Mouse (Mus musculus): Measurements from ENCODE around the gene Tspan5. TPM values are rescaled to one million over a fixed set of nuclear protein-coding genes. Genes with fewer than 3 reads are reported as not detected.

Gene Tspan5
- total RNA-seq, 2 experiments from 2014 or later: 191 to 200 TPM

GRCm38 (mm10) chr3:138767034-138767433 lies 25.0 kb downstream of the Tspan5 start:
- DNase-seq: no peak
- intact Hi-C loops (cut with DNase I): no loop called here

- intact Hi-C loops (cut with DNase I): no loop called here
- DNase-seq: no peak
Measured at GRCm38 (mm10) chr3:138768541-138769093, 26.6 kb downstream of the Tspan5 start.

DNA sequence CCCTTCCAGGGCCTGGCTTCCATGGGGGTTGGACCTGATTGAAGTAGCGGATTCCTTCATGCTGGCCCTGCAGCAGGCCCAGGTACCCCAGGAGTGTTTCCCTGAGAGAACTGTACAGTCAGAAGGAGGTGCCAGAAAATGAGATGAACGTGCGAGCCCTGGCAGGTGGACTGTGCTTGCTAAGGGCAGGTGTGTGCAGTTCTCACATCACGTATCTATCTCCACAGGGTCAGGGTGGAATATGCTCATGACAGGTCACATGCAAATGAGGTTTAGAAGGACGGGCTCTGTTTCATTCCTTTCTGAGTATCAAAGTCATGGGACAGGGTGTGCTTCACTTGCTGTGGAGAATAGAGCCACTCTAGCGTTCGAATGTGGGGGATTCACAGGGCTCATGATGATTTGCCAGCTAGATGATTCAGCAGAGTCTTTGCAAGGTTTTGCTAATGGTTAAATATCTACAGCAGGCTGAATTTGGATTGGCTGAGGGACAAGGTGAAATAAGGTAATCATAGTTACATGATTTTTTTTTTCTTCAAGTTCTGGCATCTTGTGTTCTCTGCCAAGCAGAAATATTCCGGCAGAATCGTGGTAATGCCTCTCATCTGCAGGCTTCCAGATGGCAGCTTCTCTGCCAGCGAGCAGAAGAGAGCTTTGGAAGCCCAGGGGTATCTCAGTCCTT lies 28.8 kb downstream of the Tspan5 start:
- no peak for DNase-seq
- intact Hi-C loops (cut with DNase I): no loop called here

DNA sequence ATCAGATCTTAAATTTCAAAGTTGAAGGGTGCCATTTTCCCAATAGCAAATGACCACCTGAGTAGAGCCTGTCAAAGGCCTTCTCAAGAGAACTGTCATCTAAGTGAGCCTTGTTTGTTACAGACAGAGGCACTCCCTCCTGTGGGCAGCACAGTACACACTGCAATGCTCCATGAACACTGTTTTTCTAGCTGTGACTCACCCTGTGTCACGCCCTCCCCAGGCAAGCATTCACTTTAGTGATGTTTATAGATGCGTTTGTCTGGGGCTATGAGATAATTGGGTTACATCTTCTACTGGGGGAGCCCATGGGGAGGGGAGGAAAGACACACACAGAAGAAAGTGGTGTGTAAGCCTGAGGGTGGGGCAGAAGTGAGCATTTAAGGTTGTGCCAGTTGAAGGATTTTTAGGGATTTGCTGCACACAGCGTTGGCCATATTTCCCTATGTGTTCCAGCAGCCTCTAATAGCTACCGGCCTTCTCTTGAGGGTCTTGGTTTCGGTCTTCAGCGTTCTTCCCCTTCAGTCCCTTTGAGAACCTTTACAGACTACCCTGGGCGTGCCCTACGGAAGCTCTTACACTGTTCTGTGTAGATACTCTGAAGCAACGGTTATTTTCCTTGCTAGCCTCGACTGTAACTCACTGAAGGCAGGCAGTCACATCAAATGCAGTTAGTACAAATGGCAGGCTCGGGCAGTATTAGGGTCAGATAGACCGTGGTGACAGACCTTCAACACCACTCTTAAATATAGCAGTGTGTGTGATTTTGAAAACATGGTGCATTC lies 29.7 kb downstream of the Tspan5 start:
- intact Hi-C loops (cut with DNase I): no loop called here
- DNase-seq: no peak

GRCm38 (mm10) chr3:138773871-138774606 lies 32.0 kb downstream of the Tspan5 start:
- intact Hi-C loops (cut with DNase I): no loop called here
- DNase-seq: no peak

DNA sequence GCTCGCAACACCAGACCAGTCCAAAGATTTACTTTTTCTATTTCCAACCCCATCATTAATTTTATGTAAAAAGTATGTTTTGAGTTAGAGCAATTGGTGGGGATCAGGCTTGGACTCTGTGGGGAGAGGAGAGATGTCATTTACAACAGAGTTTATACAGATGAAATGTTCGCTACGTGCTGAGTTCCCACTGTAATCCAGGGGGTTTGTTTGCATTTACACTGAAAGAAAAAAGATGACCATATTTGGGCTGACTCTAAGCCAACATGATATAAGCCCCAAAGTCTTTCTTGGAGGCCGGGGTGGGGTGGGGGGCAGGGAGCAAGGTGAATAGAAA lies 32.6 kb downstream of the Tspan5 start:
- DNase-seq: no peak
- intact Hi-C loops (cut with DNase I): no loop called here

DNA sequence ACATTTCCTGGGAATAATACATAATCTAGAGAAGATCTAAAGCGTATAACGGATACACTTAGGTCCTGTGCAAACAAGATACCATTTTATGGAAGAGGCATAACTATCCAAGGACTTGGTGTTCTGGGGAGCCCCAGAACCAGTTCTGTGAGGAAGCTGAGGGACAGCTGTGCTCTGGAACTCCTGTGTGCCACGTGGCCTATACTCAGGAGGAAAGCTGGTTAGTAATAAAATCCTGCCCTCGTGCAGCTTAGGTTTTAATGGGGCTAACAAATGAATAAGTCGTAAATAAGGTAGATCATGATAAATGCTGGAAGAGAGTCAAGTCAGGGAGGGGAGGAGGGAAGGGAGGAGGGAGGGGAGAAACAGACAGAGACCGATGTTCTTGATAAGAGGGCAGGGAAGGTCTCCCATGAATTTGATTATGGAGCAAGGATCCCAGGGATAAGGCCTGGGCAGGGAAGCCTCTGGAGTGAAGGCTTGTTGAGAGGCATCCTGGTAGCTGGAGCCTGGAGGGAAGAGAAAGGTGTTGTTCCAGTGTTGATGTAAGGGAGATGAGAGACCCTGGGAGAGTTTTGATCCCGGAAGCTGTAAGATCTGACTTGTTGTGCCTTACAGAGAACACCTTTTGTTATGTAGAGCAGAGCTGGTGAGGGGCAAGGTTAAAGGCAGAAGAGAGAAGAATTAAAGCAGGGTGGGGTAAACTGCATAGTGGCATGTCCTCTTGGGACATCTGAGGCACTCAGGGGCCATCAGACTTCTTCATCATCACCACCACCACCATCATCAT lies 34.1 kb downstream of the Tspan5 start:
- intact Hi-C loops (cut with DNase I): no loop called here

DNA sequence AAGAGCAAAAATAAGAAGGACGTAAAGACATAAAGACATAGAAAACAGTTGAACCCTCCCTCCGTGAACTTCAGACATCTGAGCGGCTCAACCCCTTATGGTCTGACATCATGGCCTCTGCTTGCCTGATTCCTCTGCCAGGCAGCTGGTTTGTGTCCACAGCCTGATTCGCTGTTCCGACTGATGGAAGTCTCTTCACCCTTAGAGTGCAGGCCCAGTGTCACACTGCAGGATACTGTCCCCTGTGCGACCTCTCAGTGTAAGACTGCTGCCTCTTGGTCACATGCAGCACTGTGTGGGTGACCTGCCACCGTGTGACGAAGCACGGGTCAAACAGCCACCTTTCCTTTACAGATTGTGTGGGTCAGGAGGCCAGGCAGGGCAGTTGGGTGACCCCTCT lies 39.5 kb downstream of the Tspan5 start:
- intact Hi-C loops (cut with DNase I): no loop called here
- no peak for DNase-seq

More for the DNA sequence above, 34.1 kb downstream of the Tspan5 start:
- DNase-seq: no peak

GRCm38 (mm10) chr3:138783859-138784640 lies 42.1 kb downstream of the Tspan5 start:
- intact Hi-C loops (cut with DNase I): no loop called here
- DNase-seq: peak; percentile 95

- DNase-seq: peak; percentile 74
- intact Hi-C loops (cut with DNase I): no loop called here
Measured at GRCm38 (mm10) chr3:138784641-138785025, 42.6 kb downstream of the Tspan5 start.

GRCm38 (mm10) chr3:138787758-138788488 lies 45.9 kb downstream of the Tspan5 start:
- intact Hi-C loops (cut with DNase I): no loop called here
- DNase-seq: no peak

DNA sequence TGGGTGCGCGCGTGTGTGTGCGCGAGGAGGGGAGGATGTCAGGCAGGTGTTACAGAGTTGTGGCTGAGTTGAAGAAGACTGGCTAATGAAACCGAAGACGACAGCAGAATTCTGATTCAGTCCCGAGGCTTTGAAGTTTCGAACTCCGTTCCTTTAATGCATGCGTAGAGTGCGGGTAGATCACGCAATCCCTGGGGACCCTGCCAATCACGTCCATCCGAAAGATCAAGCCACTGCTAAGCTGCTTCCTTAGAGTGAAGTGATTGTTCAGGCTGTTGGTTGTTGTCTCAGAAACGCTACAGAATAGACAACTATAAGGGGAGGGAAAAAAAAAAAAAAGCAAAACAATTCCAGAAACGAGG lies 46.5 kb downstream of the Tspan5 start:
- DNase-seq: no peak
- intact Hi-C loops (cut with DNase I): no loop called here

GRCm38 (mm10) chr3:138789275-138789674 lies 47.3 kb downstream of the Tspan5 start:
- DNase-seq: no peak
- intact Hi-C loops (cut with DNase I): no loop called here

DNA sequence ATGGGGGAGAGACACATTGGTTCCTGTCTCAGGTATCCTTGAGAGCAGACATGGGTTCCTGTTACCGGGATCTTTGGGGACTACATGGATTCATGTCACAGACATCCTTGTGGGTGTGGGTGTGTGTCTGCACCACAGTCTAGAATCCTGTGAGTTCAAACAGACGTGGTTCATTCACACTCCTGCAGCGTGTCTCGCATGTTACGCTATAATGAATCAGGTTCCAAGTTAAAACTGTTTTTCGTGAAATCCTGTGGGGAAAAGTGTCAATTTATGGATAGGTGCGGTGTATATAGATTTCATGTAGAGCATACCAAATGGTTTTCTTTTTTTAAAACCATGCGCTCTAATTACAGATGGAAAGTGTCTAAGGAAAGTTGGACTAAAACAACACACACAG lies 52.5 kb downstream of the Tspan5 start:
- DNase-seq: no peak
- intact Hi-C loops (cut with DNase I): no loop called here

- DNase-seq: no peak
- intact Hi-C loops (cut with DNase I): no loop called here
Measured at GRCm38 (mm10) chr3:138795951-138796350, 54.0 kb downstream of the Tspan5 start.

- intact Hi-C loops (cut with DNase I): no loop called here
- DNase-seq: no peak
Measured at GRCm38 (mm10) chr3:138796583-138796982, 54.6 kb downstream of the Tspan5 start.

- intact Hi-C loops (cut with DNase I): no loop called here
- DNase-seq: peak; percentile 81
Measured at GRCm38 (mm10) chr3:138800664-138801411, 58.8 kb downstream of the Tspan5 start.

DNA sequence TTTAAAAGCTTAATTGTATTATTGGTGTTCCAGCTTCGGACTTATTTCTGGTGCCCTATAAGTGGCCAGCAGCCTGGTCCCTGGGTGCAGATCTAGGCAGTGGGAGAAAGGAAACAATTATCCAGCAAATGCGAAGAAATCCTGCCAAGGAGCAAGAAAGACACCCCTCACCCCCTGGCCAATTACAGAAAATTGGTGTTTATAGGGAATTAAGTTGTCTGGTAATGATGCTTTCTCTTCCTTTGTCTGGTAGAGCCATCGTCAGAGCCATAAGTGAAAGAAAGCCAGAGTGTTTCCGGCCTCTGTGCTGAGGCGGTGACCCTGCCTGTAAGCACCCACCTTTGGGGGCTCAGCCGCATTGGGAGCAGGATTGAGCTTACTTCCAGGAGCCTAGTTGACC lies 59.7 kb downstream of the Tspan5 start:
- DNase-seq: no peak
- intact Hi-C loops (cut with DNase I): no loop called here
